Mouse (Mus musculus) embryonic facial prominence, embryonic 11.5 days (tissue): ENCODE results near the gene Ror1. TPM values are rescaled to one million over a fixed set of nuclear protein-coding genes. Genes with fewer than 3 reads are reported as not detected.

ENCODE experiments used
- ATAC-seq: fragments of 200-750 bp; cut with Nextera tagmentation; replicated peaks from 2 replicates; pipeline ENCODE4 v1.8.0; 2017; ENCODE audit warnings: low read depth; ENCODE audit not compliant: insufficient number of reproducible peaks, low FRiP score, low TSS enrichment
- DNase-seq: peaks from one replicate; pipeline ENCODE4 v3.0.0-alpha.2; 2015; ENCODE audit warnings: low spot score
- H3K27ac ChIP-seq: fragments of 300-500 bp; sonication (generic); replicated peaks from 2 replicates; pipeline ENCODE4 v1.5.1; 2014; ENCODE audit warnings: mild to moderate bottlenecking, low read depth, low read length, control low read depth
- H3K27me3 ChIP-seq: fragments of 300-500 bp; sonication (generic); 2 replicates; pipeline ENCODE4 v1.6.1; 2014; ENCODE audit warnings: mild to moderate bottlenecking, low read length, moderate library complexity, mixed read lengths; ENCODE audit not compliant: control insufficient read depth, insufficient read depth
- H3K36me3 ChIP-seq: fragments of 300-500 bp; sonication (generic); replicated peaks from 2 replicates; pipeline ENCODE4 v1.6.1; 2014; ENCODE audit warnings: low read depth, mild to moderate bottlenecking, low read length, moderate library complexity, mixed read lengths; ENCODE audit not compliant: control insufficient read depth, insufficient read depth
- H3K4me1 ChIP-seq: fragments of 300-500 bp; sonication (generic); 2 replicates; pipeline ENCODE4 v1.6.1; 2014; ENCODE audit warnings: low read length, mixed read lengths; ENCODE audit not compliant: control insufficient read depth, insufficient read depth
- H3K4me2 ChIP-seq: fragments of 300-500 bp; sonication (generic); 2 replicates; pipeline ENCODE4 v1.6.1; 2014; ENCODE audit warnings: low read depth, mild to moderate bottlenecking, control low read depth, low read length, moderate library complexity
- H3K4me3 ChIP-seq: fragments of 300-500 bp; sonication (generic); 2 replicates; pipeline ENCODE4 v1.5.1; 2014; ENCODE audit warnings: low read depth, low read length, control low read depth
- H3K9ac ChIP-seq: fragments of 300-500 bp; sonication (generic); replicated peaks from 2 replicates; pipeline ENCODE4 v1.6.1; 2014; ENCODE audit warnings: mild to moderate bottlenecking, control low read depth, low read length
- H3K9me3 ChIP-seq: fragments of 300-500 bp; sonication (generic); replicated peaks from 2 replicates; pipeline ENCODE4 v1.6.1; 2016; ENCODE audit warnings: mild to moderate bottlenecking, low read length, inconsistent platforms, mixed read lengths; ENCODE audit not compliant: control insufficient read depth
- WGBS: fragments of 180-500 bp; shearing (Covaris S2); extraction: QIAGEN DNeasy Blood & Tissue Kit; methylation state at CpG from one replicate; pipeline ENCODE4 v1.1.7; 2014; 5-methylcytosine and 5-hydroxymethylcytosine counted together
- polyA plus RNA-seq: library from polyadenylated mRNA; unstranded; fragments of >200 nt; fragmentation: Nextera tagmentation; extraction: Ambion mirVana; gene quantifications from 2 replicates; pipeline ENCODE4 v1.2.1, GENCODE M21; 2014

Ror1 gene
- polyA plus RNA-seq, 1 experiment from 2014 or later = 17.3 TPM

DNA sequence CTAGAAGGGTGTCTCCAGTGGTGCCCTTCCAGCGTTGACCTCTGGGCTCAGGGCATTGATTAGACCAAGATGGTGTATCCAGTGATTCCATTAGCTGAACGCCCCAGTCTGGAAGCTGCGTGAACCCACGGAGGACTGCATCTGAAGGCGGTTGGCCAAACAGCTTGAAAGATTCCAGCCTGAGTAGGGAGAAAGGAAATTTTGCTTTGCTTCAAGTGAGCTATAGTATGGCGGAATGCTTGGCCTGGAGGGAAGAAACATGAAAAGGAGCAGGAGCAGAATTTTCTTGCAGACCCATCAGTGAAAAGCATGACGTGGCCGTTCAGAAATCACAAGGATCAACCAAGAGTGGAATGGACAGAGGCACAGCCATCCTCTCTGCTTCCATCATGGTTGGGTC, 91.2 kb downstream of the Ror1 start:
- no peak overlapping the region for H3K9ac ChIP-seq
- peaks cover 3% of the 10 kb centered on the region for H3K4me1 ChIP-seq
- H3K9me3 ChIP-seq = no peaks in the 10 kb centered on the region
- DNase-seq = no peak
- H3K4me3 ChIP-seq = no peak overlapping the region
- no peak overlapping the region for H3K27ac ChIP-seq
- no peaks in the 10 kb centered on the region for H3K27me3 ChIP-seq
- ATAC-seq = no peak
- WGBS = 71% methylated on average over 8 of the region's 8 CpGs
- H3K4me2 ChIP-seq = no peak overlapping the region
- no peaks in the 10 kb centered on the region for H3K36me3 ChIP-seq

DNA sequence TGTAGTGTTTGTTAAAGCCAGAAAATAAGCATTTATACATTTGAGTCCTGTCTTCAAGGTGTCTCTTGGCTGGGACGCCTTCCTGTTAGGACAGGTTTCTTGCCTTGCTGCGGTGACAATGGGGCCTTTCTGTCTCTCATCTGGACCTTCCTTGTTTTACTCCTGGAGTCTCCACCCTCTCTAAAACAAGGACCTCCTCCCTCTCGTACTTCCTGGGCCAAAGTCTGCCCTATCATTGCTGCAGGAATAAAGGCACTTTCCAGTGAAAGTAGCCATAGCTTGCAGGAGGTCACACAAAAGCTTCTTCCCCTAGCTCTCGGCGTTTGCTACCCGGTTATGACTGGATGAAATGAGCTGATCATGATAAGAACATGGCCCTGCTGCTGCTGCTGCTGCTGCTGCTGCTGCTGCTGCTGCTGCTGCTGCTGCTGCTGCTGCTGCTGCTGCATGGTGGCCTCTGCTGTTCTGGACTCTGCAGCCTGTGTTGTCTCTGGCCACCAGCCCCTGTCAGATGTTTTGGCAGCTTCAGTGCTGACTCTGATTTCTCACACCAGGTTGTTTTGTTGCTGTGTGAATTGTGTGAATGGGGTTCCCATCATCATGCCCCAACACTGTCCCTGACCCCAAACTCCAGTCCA, 92.1 kb downstream of the Ror1 start:
- Histone ChIP-seq H3K36me3 (no peaks in the 10 kb centered on the region), H3K4me3 (no peak overlapping the region), H3K4me2 (no peak overlapping the region), H3K9me3 (no peaks in the 10 kb centered on the region), H3K9ac (no peak overlapping the region), H3K27ac (no peak overlapping the region), H3K4me1 (peaks cover 3% of the 10 kb centered on the region), H3K27me3 (no peaks in the 10 kb centered on the region)
- DNase-seq (no peak), ATAC-seq (no peak)
- WGBS = 40% methylated on average over 6 of the region's 6 CpGs

GRCm38 (mm10) chr4:100188201-100188699, 92.7 kb downstream of the Ror1 start:
- H3K27ac ChIP-seq = no peak overlapping the region

GRCm38 (mm10) chr4:100191483-100191882, 95.9 kb downstream of the Ror1 start:
- no peak for DNase-seq
- no peak overlapping the region for H3K27ac ChIP-seq
- no peak overlapping the region for H3K4me3 ChIP-seq
- WGBS = 85% methylated on average over 6 of the region's 6 CpGs
- no peak overlapping the region for H3K9ac ChIP-seq
- ATAC-seq = no peak
- no peak overlapping the region for H3K4me2 ChIP-seq
- peaks cover 3% of the 10 kb centered on the region for H3K4me1 ChIP-seq
- no peaks in the 10 kb centered on the region for H3K36me3 ChIP-seq
- H3K27me3 ChIP-seq = no peaks in the 10 kb centered on the region
- no peaks in the 10 kb centered on the region for H3K9me3 ChIP-seq

More at GRCm38 (mm10) chr4:100188201-100188699, 92.7 kb downstream of the Ror1 start:
- Histone ChIP-seq H3K4me2 (no peak overlapping the region), H3K36me3 (no peaks in the 10 kb centered on the region), H3K4me3 (no peak overlapping the region), H3K4me1 (peaks cover 3% of the 10 kb centered on the region), H3K27me3 (no peaks in the 10 kb centered on the region), H3K9me3 (no peaks in the 10 kb centered on the region), H3K9ac (no peak overlapping the region)
- no peak for DNase-seq
- no peak; the same call in 1 of the 2 replicates for ATAC-seq
- WGBS = 43% methylated on average over 4 of the region's 4 CpGs

GRCm38 (mm10) chr4:100194136-100194535, 98.5 kb downstream of the Ror1 start:
- no peak overlapping the region for H3K9ac ChIP-seq
- H3K4me1 ChIP-seq = no peaks in the 10 kb centered on the region
- no peak for ATAC-seq
- no peak overlapping the region for H3K4me2 ChIP-seq
- 78% methylated on average over 3 of the region's 3 CpGs for WGBS
- H3K9me3 ChIP-seq = no peaks in the 10 kb centered on the region
- H3K27me3 ChIP-seq = no peaks in the 10 kb centered on the region
- no peaks in the 10 kb centered on the region for H3K36me3 ChIP-seq
- no peak for DNase-seq
- H3K4me3 ChIP-seq = no peak overlapping the region
- no peak overlapping the region for H3K27ac ChIP-seq

DNA sequence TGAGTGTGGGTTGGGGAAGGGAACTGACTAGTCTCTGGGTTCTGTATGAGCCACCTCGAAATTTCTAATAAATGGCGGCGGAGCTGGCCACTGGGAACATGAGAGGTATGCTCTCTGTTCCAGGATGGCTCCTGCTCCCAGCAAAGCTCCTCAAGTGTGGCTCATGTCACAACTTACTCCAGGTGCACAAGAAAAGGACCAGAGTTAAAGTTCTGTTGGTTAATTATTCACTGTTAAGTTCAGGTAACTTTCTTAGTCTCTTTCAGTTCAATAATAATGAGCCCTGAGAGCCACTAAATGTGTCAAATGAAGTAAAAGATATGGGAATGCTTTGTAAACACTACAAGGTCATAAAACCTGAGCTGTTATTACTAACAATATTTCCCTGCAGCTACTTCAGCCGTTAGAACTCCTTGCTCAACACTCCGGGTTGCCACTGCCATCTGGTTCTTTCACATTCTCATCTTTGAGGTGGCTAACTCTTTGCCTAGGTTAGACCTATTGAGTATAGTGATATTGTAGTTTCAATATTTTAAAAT, 100.7 kb downstream of the Ror1 start:
- DNase-seq (no peak), ATAC-seq (no peak)
- Histone ChIP-seq H3K4me3 (no peak overlapping the region), H3K36me3 (no peaks in the 10 kb centered on the region), H3K4me1 (no peaks in the 10 kb centered on the region), H3K9ac (no peak overlapping the region), H3K27ac (no peak overlapping the region), H3K27me3 (no peaks in the 10 kb centered on the region), H3K4me2 (no peak overlapping the region), H3K9me3 (no peaks in the 10 kb centered on the region)
- WGBS = 81% methylated on average over 5 of the region's 5 CpGs

GRCm38 (mm10) chr4:100198275-100198674, 102.7 kb downstream of the Ror1 start:
- Histone ChIP-seq H3K9ac (no peak overlapping the region), H3K4me3 (no peak overlapping the region), H3K36me3 (no peaks in the 10 kb centered on the region), H3K27ac (no peak overlapping the region), H3K4me1 (no peaks in the 10 kb centered on the region), H3K4me2 (no peak overlapping the region), H3K9me3 (no peaks in the 10 kb centered on the region), H3K27me3 (no peaks in the 10 kb centered on the region)
- ATAC-seq (no peak), DNase-seq (no peak)
- WGBS = 74% methylated on average over 2 of the region's 2 CpGs

- Histone ChIP-seq H3K36me3 (no peaks in the 10 kb centered on the region), H3K4me3 (no peak overlapping the region), H3K27me3 (no peaks in the 10 kb centered on the region), H3K27ac (no peak overlapping the region), H3K4me1 (peaks cover 4% of the 10 kb centered on the region; the same call in 1 of the 2 replicates), H3K9ac (no peak overlapping the region), H3K9me3 (no peaks in the 10 kb centered on the region), H3K4me2 (no peak overlapping the region)
- DNase-seq (no peak), ATAC-seq (no peak)
- WGBS = 28% methylated on average over 2 of the region's 2 CpGs
Measured at GRCm38 (mm10) chr4:100201322-100201721, 105.7 kb downstream of the Ror1 start.
